Mouse (Mus musculus) cerebellum, postnatal 4 days (tissue): ENCODE data around the gene Ocln.
"Not testable (repeated sequence)": the region's sequence is repeated elsewhere in the genome, so short reads cannot be mapped to it uniquely, and the experiment has no call there.

ENCODE experiments used
- DNase-seq, 2 experiments: peaks; one replicate each; pipeline ENCODE4 v3.0.0; 2022; ENCODE audit warnings: low spot score in 2 of 2, mixed read lengths in 1 of 2

Ocln gene

GRCm38 (mm10) chr13:100544220-100544662, 8.3 kb downstream of the Ocln start:
- DNase-seq = no peak

DNA sequence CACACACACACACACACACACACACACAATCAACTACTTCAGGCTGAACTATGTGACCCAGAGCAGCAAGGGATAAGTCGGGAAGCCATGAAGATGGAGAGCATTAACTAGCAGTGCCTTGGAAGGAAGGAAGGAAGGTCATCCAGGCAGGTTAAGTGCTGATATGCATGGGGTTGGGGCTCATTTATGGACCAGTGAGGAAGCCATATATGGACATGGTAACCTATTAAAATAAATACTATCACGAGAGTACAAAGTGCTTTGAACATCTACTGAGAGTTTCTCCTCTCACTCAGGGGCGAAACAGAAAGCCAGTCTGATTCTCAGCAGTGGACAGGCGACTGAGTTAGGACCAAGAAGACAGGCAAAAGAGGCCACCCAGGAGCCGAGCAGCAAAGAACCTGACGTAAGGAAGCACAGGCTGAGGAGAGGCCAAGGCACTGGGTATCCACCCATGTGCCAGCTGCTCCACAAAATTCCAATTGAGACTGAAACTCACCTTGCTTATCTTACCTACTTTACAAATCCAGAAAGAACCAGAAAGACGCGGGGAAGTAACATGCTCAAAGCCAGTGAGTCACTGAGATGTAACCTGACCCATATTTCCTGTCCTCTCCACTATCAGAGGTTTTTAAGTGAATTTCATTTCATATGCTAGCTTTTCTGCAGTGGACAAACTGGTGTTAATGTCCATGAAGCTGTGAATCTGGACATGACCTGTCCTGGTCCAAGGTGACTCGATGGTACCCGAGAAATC, 9.3 kb downstream of the Ocln start:
- DNase-seq = no peak

DNA sequence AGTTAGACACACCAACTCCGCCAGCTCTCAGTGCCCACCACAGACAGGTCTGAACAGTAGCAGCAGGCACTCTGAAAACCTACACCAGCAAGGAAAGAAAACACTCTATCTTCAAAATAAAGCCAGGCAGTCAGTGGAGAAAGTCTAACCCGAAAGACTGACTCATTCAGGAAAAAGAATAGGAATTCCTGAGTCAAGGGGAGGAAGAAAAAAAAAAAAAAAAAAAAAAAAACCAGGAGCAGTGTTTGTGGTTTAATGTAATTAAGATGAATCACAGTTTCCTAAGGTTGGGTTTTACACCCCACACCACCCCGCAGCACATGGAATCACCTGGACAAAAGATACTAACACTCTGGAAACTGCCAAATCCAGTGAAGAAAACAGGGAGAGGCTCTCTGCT, 16.4 kb downstream of the Ocln start:
- DNase-seq = no peak

DNA sequence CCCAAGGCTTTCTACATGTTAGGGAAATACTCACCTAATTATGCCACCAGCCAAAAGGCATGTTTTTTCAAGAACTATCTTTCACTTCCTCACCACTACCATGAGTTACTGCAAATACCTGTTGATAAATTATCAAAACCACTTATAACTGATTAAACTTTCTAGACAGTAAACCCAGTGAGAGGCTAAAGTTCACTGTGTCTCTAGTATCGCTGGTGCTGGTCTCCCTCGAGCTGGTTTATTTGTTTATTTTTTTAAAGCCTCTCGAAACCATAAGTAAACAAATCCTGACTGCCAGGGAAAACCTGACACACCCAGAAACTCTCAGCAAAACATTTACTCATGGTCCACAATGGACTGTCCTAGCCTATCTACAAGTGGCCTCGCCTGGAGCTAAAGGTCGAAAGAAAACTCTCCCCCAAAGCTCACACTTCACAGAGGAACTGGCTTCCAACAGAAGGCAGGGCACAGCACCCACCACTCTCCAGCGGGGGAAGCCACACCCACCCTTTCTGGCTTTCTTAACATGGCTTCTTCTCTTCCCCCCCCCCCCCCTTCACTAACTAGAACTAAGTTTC, 19.6 kb downstream of the Ocln start:
- DNase-seq = no peak

GRCm38 (mm10) chr13:100526649-100527038, 25.9 kb downstream of the Ocln start:
- DNase-seq = no peak

DNA sequence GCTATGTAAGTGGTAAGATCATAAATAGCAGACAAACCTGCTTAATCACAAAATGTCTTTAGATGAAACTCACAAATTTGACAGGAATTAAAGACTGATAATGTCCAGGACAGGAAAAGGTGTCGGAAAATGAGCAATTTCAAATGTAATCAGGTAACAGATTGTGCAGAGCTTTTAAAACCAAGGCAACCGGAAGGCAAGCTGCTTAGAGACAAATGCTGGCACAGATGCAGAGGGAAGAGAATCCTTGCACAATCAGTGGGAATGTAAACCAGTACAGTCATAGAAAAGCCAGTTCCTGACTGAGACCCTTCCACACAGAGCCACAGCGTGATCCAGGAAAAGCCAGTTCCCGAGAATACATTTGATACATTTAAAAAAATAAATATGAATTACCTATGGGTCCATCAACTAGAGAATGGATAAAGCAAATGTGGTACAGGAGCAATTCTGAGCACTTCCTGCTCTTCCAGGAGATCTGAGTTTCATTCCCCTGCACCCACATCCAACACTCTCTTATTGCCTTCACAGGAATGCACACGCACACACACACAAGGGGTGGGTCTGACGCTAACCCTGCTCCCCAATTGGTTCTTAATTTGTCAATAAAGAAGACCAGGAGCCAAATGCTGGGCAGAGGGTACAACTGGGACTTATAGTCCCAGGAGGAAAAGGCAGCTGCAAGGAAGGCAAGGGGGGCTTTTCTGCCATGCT, 26.4 kb downstream of the Ocln start:
- DNase-seq = no peak

DNA sequence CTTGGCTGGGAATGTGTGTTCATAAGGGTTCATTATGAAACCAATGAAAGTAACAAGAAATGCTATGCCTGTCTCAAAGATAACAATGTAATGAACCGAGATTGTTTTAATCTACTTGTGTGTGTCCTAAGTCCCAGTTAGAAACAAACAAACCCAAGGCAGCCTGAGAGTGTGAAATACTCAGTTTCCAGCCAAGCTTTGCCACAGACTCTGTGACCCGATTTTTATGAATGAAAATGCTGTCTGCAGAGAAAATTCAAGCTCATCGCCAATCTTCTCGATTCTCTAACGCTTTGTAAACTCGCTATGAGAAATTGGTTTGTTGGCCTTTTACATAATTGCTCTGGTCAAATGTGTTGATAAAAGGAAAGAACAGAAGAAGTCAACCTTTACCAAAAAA, 27.6 kb downstream of the Ocln start:
- DNase-seq = no peak

DNA sequence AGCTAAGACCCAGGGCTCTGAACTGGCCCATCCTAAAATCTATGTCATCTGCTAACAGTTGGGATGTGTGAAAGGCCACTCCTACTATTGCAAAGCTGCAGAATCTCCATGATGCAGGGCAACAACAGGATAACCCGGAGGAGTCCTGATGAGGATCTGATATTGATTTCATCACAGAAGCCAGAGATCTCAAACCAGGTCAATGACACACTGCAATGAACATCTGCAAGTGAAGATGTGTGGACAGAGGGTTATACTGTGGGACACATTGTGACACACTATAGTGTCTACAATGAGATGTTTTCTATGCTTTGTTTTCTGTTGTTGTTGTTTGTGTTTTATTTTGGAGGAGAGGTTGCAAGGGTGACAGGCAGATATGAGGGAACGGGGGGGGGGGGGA, 28.8 kb downstream of the Ocln start:
- DNase-seq = no peak

DNA sequence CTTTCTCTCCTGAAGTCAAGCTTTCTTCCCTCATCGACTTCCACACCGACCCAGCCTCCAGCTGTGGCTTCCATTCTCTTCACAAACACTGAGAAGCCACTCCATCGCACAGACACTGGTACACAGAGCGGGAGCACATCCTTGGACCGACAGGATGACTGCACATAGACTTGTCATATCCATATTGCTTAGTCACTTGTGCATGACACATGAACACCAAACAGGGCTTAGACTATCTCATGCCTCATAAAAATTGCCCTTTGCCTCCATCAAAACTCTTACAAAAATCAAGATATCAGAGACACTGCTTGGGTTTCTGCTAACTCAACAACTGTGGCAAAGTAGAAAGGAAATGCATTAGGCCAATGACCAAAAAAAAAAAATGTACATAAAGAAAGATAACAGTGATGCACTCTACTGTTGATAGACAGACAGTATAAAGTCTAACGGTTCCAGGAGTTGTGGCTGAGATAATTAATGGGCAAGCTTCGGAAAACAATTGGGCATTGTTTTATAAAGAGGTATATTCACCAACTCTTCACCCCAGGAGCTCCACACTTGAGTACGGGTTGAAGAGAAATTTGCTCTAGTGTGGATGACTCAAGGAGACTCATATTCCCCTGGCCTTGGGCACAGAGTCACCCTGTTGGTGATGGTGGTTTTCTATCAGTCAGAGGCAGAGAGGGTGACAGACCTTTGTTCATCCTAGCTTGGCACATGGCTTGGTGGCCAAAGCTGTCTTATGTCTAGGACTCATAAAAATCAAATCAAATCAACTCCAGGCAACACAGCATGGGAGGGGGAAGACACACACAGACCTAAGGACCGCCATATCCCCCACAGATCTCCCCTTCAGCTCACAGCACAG, 30.6 kb downstream of the Ocln start:
- DNase-seq = no peak

GRCm38 (mm10) chr13:100519162-100519561, 33.4 kb downstream of the Ocln start:
- DNase-seq = no peak

GRCm38 (mm10) chr13:100518191-100518590, 34.3 kb downstream of the Ocln start:
- no peak for DNase-seq

- no peak for DNase-seq
Measured at GRCm38 (mm10) chr13:100517652-100518153, 34.8 kb downstream of the Ocln start.

GRCm38 (mm10) chr13:100516213-100517105, 36.1 kb downstream of the Ocln start:
- no peak for DNase-seq

- no peak for DNase-seq
Measured at GRCm38 (mm10) chr13:100512792-100513191, 39.7 kb downstream of the Ocln start.

GRCm38 (mm10) chr13:100511860-100512364, 40.6 kb downstream of the Ocln start:
- no peak for DNase-seq

DNA sequence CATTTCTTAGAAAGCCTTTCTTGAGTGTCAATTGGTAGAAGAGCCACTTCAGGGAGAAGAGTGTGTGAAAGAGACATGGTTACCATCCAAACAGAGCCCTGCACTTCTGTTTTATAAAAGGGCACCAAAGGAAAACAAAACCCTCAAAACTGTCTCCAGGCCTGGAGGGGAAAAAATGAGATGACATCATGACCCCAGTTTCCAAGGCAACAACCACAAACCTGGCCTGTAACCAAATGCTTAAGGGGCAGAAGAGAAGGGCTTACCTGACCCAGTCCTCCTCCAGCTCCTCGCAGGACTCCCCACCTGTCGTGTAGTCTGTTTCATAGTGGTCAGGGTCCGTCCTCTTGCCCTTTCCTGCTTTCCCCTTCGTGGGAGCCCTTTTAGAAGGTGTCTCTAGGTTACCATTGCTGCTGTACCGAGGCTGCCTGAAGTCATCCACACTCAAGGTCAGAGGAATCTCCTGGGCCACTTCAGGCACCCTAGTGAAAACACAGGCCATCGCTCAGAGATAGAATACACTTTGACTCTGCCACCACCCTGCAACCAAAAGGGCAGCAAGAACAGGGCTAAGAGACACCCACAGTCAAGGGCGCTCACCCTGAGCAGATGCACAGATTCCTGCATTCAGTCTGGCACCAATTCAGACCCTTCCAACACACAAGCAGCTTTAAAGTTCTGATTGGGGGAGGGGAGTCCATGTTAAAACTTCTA, 41.2 kb downstream of the Ocln start:
- no peak for DNase-seq

DNA sequence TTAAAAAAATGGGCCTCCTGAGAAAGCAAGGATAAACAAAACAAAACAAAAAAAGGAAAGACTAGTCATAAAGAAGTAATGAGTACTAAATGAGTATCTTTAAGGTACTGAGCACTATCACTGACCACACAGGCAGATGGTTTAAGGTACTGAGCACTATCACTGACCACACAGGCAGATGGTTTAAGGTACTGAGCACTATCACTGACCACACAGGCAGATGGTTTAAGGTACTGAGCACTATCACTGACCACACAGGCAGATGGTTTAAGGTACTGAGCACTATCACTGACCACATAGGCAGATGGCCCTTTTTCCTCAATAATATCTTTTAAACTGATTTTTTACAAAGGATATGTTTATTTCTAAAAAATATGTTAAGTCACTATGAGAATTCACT, 52.9 kb downstream of the Ocln start:
- DNase-seq = not testable (repeated sequence)

DNA sequence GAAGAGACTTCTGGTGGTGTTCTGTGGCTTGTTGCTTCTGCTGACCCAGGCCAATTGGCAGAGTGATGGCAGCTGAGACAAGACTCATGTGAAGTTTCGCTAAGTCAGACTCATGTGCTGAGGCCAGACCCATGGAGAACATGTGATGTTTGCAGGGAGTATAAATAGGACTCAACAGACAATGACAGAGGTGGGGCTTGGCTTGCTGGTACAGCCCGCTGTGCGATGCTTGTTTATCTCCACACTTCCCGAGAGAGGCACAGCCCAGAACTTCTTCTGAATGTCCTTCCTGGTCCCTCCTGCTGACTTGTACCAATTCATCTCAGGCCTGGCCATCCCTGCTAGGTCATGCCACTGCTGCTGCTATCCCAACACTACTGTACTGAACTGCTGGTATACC, 57.2 kb downstream of the Ocln start:
- DNase-seq = no peak

DNA sequence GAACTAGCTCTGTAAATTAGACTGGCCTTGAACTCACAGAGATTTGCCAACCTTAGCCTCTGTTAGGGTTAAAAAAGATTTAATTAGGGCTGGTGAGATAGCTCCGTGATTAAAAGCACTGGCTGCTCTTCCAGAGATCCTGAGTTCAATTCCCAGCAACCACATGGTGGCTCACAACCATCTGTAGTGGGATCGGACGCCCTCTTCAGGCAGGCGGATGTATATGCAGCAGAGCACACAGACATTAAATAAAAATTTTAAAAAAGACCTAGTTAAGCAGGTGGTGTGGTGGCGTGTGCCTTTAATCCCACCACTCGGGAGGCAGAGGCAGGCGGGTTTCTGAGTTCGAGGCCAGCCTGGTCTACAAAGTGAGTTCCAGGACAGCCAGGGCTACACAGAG, 58.1 kb downstream of the Ocln start:
- not testable (repeated sequence) for DNase-seq

- DNase-seq = no peak
Measured at GRCm38 (mm10) chr13:100493313-100493712, 59.2 kb downstream of the Ocln start.
